Comparison of ENCODE assay signal across 12 mouse cellular contexts in genomic region chr10:95213311-95213710, GRCm38 (mm10).
"Had no signal": no experiment of that assay in that cellular context is flagged by ENCODE, and none has a peak within 500 bp of the region (broad histone marks: within the 10 kb centered on the region; RNA-seq: fewer than 3 reads in every experiment).

No protein-coding gene starts in this region.

- ATAC-seq: liver, embryonic 12.5 days; midbrain, embryonic 16.5 days had no signal

- H3K27ac ChIP-seq: limb, embryonic 15.5 days; liver, embryonic 12.5 days; neural tube, embryonic 13.5 days; stomach, embryonic 15.5 days had no signal

- H3K4me3 ChIP-seq: limb, embryonic 15.5 days; liver, embryonic 12.5 days; neural tube, embryonic 13.5 days; stomach, embryonic 15.5 days had no signal

- H3K9ac ChIP-seq: limb, embryonic 15.5 days; liver, embryonic 12.5 days; lung, embryonic 14.5 days; neural tube, embryonic 13.5 days; stomach, embryonic 15.5 days had no signal

- H3K36me3 ChIP-seq: limb, embryonic 15.5 days; liver, embryonic 12.5 days; neural tube, embryonic 13.5 days; stomach, embryonic 15.5 days had no signal

- H3K27me3 ChIP-seq: limb, embryonic 15.5 days; liver, embryonic 12.5 days; neural tube, embryonic 13.5 days; stomach, embryonic 15.5 days had no signal

- H3K9me3 ChIP-seq: limb, embryonic 15.5 days; liver, embryonic 12.5 days; neural tube, embryonic 13.5 days; stomach, embryonic 15.5 days had no signal

- DNase-seq: kidney, postnatal 14 days; lung, embryonic 14.5 days; lung, postnatal 10 days; lung, postnatal 4 days; retina, postnatal 1 day; thymus, postnatal 4 days had no signal

- H3K4me1 ChIP-seq: stomach, embryonic 15.5 days had no signal

- H3K4me2 ChIP-seq: limb, embryonic 15.5 days; liver, embryonic 12.5 days; lung, embryonic 14.5 days; midbrain, embryonic 11.5 days; neural tube, embryonic 13.5 days; stomach, embryonic 15.5 days had no signal
